Mouse (Mus musculus): ENCODE data around the gene Actc1. TPM values are rescaled to one million over a fixed set of nuclear protein-coding genes. Genes with fewer than 3 reads are reported as not detected.

Gene Actc1
- polyA plus RNA-seq, 1 experiment from 2014 or later: 0.97 TPM

DNA sequence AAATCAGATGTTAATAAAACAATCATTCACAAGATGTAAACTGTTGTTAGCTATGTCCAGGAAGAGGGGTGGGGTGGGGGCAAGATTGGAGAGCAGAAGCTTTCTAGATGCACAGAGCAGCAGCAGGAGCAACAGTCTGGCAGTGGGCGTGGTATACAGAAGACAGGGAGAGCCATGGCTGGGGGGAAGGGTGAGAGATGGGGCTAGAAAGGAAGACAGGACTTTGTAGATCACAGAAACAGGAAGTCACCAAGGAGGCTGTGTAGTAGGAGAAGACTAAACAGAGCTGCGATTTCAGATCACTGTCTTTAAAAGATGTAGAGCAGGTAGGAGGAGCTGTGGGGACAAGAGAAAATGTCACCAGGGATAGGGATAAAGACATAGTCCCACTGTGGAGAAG is 21.1 kb downstream of the Actc1 start:
- no peak overlapping the region for H3K27ac ChIP-seq (ENCODE audit: low read length)
- no peaks in the 10 kb centered on the region for H3K27me3 ChIP-seq (ENCODE audit: control insufficient read depth, insufficient read depth, low read depth, low read length)
- H3K9ac ChIP-seq (ENCODE audit: low read depth, low read length): no peak overlapping the region
- no peak overlapping the region for H3K4me3 ChIP-seq (ENCODE audit: low read depth, low read length)
- no peaks in the 10 kb centered on the region for H3K36me3 ChIP-seq (ENCODE audit: control insufficient read depth, insufficient read depth, low read length)
- H3K9me3 ChIP-seq (replicated peaks; ENCODE audit: control insufficient read depth, low read length, poor library complexity, severe bottlenecking): no peaks in the 10 kb centered on the region
- no peak overlapping the region for H3K4me2 ChIP-seq (ENCODE audit: low read length)
- WGBS: 69% methylated on average over 2 of the region's 2 CpGs
- no peak for ATAC-seq
- H3K4me1 ChIP-seq (ENCODE audit: control insufficient read depth, insufficient read depth, low read length): no peaks in the 10 kb centered on the region

GRCm38 (mm10) chr2:114023383-114023782 is 30.0 kb downstream of the Actc1 start:
- WGBS: 94% methylated on average over 6 of the region's 6 CpGs
- no peak for ATAC-seq
- H3K4me2 ChIP-seq (ENCODE audit: low read length): no peak overlapping the region

DNA sequence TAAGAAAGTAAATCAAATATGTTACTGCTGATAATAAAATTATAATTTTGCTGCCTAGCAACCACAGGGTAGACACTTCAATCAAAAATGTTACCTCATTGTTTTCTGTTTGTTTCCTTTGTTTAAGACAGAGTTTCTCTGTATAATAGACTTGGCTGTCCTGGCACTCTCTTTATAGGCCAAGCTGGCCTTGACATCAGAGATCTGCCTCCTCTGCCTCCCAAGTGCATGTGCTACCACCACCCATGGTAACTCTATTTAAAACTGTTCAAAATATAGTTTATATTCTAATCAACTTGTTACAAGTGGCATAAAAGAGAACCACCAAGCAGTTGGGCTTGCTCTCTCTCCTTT is 33.2 kb downstream of the Actc1 start:
- H3K36me3 ChIP-seq (ENCODE audit: control insufficient read depth, insufficient read depth, low read length): no peaks in the 10 kb centered on the region; the same call in none of the 2 replicates
- H3K4me2 ChIP-seq (ENCODE audit: low read length): no peak overlapping the region
- H3K27ac ChIP-seq (ENCODE audit: low read length): no peak overlapping the region
- no peak for ATAC-seq
- no peaks in the 10 kb centered on the region for H3K9me3 ChIP-seq (replicated peaks; ENCODE audit: control insufficient read depth, low read length, poor library complexity, severe bottlenecking)
- H3K4me1 ChIP-seq (ENCODE audit: control insufficient read depth, insufficient read depth, low read length): peaks cover 9% of the 10 kb centered on the region; the same call in 1 of the 2 replicates
- no peak overlapping the region for H3K4me3 ChIP-seq (ENCODE audit: low read depth, low read length)
- H3K27me3 ChIP-seq (ENCODE audit: control insufficient read depth, insufficient read depth, low read depth, low read length): no peaks in the 10 kb centered on the region
- no peak overlapping the region for H3K9ac ChIP-seq (ENCODE audit: low read depth, low read length)

More at GRCm38 (mm10) chr2:114023383-114023782, 30.0 kb downstream of the Actc1 start:
- H3K9ac ChIP-seq (ENCODE audit: low read depth, low read length): no peak overlapping the region
- H3K27ac ChIP-seq (ENCODE audit: low read length): no peak overlapping the region
- no peaks in the 10 kb centered on the region for H3K9me3 ChIP-seq (replicated peaks; ENCODE audit: control insufficient read depth, low read length, poor library complexity, severe bottlenecking)
- no peaks in the 10 kb centered on the region; the same call in none of the 2 replicates for H3K36me3 ChIP-seq (ENCODE audit: control insufficient read depth, insufficient read depth, low read length)
- H3K4me3 ChIP-seq (ENCODE audit: low read depth, low read length): no peak overlapping the region
- H3K27me3 ChIP-seq (ENCODE audit: control insufficient read depth, insufficient read depth, low read depth, low read length): no peaks in the 10 kb centered on the region
- H3K4me1 ChIP-seq (ENCODE audit: control insufficient read depth, insufficient read depth, low read length): peaks cover 4% of the 10 kb centered on the region; the same call in 1 of the 2 replicates

DNA sequence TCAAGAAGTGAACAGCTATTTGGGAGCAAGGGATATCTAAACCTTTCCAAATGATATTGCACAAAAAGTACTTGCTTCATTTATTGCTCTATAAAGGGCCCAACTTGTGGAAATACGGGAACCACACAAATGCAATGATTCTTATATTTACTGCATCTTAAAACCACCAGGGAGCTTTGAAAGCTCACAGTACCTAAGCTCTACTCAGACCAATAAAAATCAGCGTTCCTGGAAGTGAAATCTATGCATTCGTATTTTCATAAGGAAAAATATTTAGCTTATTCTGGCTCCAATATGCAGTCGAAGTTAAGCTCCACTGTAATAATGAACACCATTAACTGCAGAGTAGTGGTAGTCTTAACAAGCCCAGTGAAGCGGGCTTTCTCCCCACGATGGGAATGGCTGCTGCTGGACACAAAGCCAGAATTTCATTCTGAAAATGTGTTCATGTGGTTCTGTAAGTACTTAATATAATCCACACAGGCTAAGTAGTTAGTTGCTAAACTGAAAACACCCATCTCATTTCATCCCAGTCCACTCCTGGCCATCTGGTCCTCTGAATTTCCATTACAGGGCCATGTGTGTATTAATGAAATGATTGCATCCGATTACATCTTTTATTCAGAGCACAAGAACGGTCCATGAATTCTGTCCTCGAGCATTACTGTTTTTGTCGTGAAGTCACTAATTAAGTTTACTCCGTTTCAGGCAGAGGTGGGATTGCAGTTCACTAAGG is 33.7 kb downstream of the Actc1 start:
- H3K9ac ChIP-seq (ENCODE audit: low read depth, low read length): no peak overlapping the region
- H3K27me3 ChIP-seq (ENCODE audit: control insufficient read depth, insufficient read depth, low read depth, low read length): no peaks in the 10 kb centered on the region
- no peak overlapping the region for H3K4me2 ChIP-seq (ENCODE audit: low read length)
- H3K4me3 ChIP-seq (ENCODE audit: low read depth, low read length): no peak overlapping the region
- 55% methylated on average over 11 of the region's 11 CpGs for WGBS
- H3K36me3 ChIP-seq (ENCODE audit: control insufficient read depth, insufficient read depth, low read length): no peaks in the 10 kb centered on the region; the same call in none of the 2 replicates
- H3K4me1 ChIP-seq (ENCODE audit: control insufficient read depth, insufficient read depth, low read length): peaks cover 11% of the 10 kb centered on the region; the same call in 1 of the 2 replicates
- no peak overlapping the region for H3K27ac ChIP-seq (ENCODE audit: low read length)
- no peak for ATAC-seq
- H3K9me3 ChIP-seq (replicated peaks; ENCODE audit: control insufficient read depth, low read length, poor library complexity, severe bottlenecking): no peaks in the 10 kb centered on the region

GRCm38 (mm10) chr2:114018136-114018535 is 35.2 kb downstream of the Actc1 start:
- H3K9me3 ChIP-seq (replicated peaks; ENCODE audit: control insufficient read depth, low read length, poor library complexity, severe bottlenecking): no peaks in the 10 kb centered on the region
- no peak overlapping the region for H3K9ac ChIP-seq (ENCODE audit: low read depth, low read length)
- no peaks in the 10 kb centered on the region; the same call in none of the 2 replicates for H3K36me3 ChIP-seq (ENCODE audit: control insufficient read depth, insufficient read depth, low read length)
- no peak overlapping the region for H3K4me3 ChIP-seq (ENCODE audit: low read depth, low read length)
- H3K4me1 ChIP-seq (ENCODE audit: control insufficient read depth, insufficient read depth, low read length): peaks cover 14% of the 10 kb centered on the region; the same call in 1 of the 2 replicates
- peak overlapping the region; percentile 34 for H3K4me2 ChIP-seq (ENCODE audit: low read length)
- no peaks in the 10 kb centered on the region for H3K27me3 ChIP-seq (ENCODE audit: control insufficient read depth, insufficient read depth, low read depth, low read length)
- ATAC-seq: no peak
- 15% methylated on average over 10 of the region's 10 CpGs for WGBS
- peak overlapping the region; percentile 61; the same call in 1 of the 2 replicates for H3K27ac ChIP-seq (ENCODE audit: low read length)

DNA sequence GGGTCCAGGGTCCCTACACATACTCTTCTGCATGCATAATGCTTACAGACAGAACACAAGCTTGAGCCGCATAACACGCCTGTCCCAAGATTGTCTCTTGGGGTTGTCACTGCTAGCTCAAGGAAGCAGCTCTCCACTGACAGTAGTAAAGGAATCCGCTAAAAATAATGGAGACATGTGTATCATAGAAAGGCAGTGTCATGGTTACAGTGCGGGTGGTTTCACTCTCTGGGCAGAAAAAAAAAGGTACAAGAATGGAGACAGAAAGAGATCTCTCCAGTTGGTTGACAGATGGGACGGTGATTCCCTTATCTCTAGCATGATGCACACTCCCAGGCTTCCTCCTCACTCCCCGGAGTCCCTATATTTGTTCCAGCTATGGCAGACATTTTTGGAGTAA is 38.5 kb downstream of the Actc1 start:
- H3K9me3 ChIP-seq (replicated peaks; ENCODE audit: control insufficient read depth, low read length, poor library complexity, severe bottlenecking): peaks cover 2% of the 10 kb centered on the region; the same call in 1 of the 2 replicates
- H3K4me1 ChIP-seq (ENCODE audit: control insufficient read depth, insufficient read depth, low read length): peaks cover 20% of the 10 kb centered on the region; the same call in 1 of the 2 replicates
- H3K27me3 ChIP-seq (ENCODE audit: control insufficient read depth, insufficient read depth, low read depth, low read length): no peaks in the 10 kb centered on the region
- ATAC-seq: no peak
- peak overlapping the region; percentile 83 for H3K4me3 ChIP-seq (ENCODE audit: low read depth, low read length)
- no peak overlapping the region for H3K9ac ChIP-seq (ENCODE audit: low read depth, low read length)
- H3K4me2 ChIP-seq (ENCODE audit: low read length): peak overlapping the region; percentile 83
- 77% methylated on average over 6 of the region's 6 CpGs for WGBS
- H3K27ac ChIP-seq (ENCODE audit: low read length): no peak overlapping the region
- no peaks in the 10 kb centered on the region; the same call in 1 of the 2 replicates for H3K36me3 ChIP-seq (ENCODE audit: control insufficient read depth, insufficient read depth, low read length)

- H3K36me3 ChIP-seq (ENCODE audit: control insufficient read depth, insufficient read depth, low read length): no peaks in the 10 kb centered on the region
- peak; percentile 47 for ATAC-seq
- peaks cover 2% of the 10 kb centered on the region; the same call in 1 of the 2 replicates for H3K9me3 ChIP-seq (replicated peaks; ENCODE audit: control insufficient read depth, low read length, poor library complexity, severe bottlenecking)
- H3K4me2 ChIP-seq (ENCODE audit: low read length): peak overlapping the region; percentile 83
- 1% methylated on average over 13 of the region's 13 CpGs for WGBS
- peak overlapping the region; percentile 94 for H3K9ac ChIP-seq (ENCODE audit: low read depth, low read length)
- peaks cover 20% of the 10 kb centered on the region; the same call in 1 of the 2 replicates for H3K4me1 ChIP-seq (ENCODE audit: control insufficient read depth, insufficient read depth, low read length)
- peak overlapping the region; percentile 88 for H3K27ac ChIP-seq (ENCODE audit: low read length)
- H3K27me3 ChIP-seq (ENCODE audit: control insufficient read depth, insufficient read depth, low read depth, low read length): no peaks in the 10 kb centered on the region
- peak overlapping the region; percentile 83 for H3K4me3 ChIP-seq (ENCODE audit: low read depth, low read length)
These were observed 39.5 kb downstream of the Actc1 start for GRCm38 (mm10) chr2:114013846-114014245.

- H3K27me3 ChIP-seq (ENCODE audit: control insufficient read depth, insufficient read depth, low read depth, low read length): no peaks in the 10 kb centered on the region
- H3K4me3 ChIP-seq (ENCODE audit: low read depth, low read length): peak within 1 kb of the TSS; percentile 83
- H3K9ac ChIP-seq (ENCODE audit: low read depth, low read length): peak within 1 kb of the TSS; percentile 94
- peaks cover 2% of the 10 kb centered on the region; the same call in 1 of the 2 replicates for H3K9me3 ChIP-seq (replicated peaks; ENCODE audit: control insufficient read depth, low read length, poor library complexity, severe bottlenecking)
- H3K36me3 ChIP-seq (ENCODE audit: control insufficient read depth, insufficient read depth, low read length): no peaks in the 10 kb centered on the region
- peaks cover 15% of the 10 kb centered on the region; the same call in 1 of the 2 replicates for H3K4me1 ChIP-seq (ENCODE audit: control insufficient read depth, insufficient read depth, low read length)
- peak within 1 kb of the TSS; percentile 88 for H3K27ac ChIP-seq (ENCODE audit: low read length)
- H3K4me2 ChIP-seq (ENCODE audit: low read length): peak within 1 kb of the TSS; percentile 83
- peak; percentile 89 for ATAC-seq
- under 1% methylated on average over 51 of the region's 60 CpGs for WGBS
These were observed 40.0 kb downstream of the Actc1 start, which contains the start of gene Gjd2 for GRCm38 (mm10) chr2:114013295-114013771. Gene Gjd2 (minus strand): TSS chr2:114013619.

DNA sequence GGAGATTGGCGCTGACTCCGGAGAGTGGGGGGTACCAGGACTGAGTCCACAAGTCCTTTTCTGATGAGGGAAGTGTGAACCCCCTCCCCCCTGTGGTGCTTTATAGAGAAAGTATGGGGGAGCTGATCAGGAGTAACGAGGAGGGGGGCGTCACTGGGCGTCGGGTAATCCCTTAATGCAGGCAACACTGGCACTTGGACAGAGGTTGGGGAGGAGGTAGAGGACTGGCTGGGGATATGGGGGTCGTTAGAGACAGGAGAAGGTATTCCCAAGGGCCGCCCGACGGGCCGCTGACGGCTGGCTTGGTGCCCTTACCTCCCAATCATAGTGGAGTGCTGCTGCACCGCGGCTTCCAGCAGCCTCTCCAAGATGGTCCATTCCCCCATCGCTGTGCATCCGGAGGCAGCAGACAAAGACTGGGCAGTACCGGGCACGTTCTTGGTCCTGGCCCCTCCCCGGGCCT is 40.6 kb downstream of the Actc1 start:
- peaks cover 2% of the 10 kb centered on the region; the same call in 1 of the 2 replicates for H3K9me3 ChIP-seq (replicated peaks; ENCODE audit: control insufficient read depth, low read length, poor library complexity, severe bottlenecking)
- ATAC-seq: peak; percentile 86
- peak overlapping the region; percentile 94 for H3K9ac ChIP-seq (ENCODE audit: low read depth, low read length)
- H3K4me3 ChIP-seq (ENCODE audit: low read depth, low read length): peak overlapping the region; percentile 83
- peak overlapping the region; percentile 83 for H3K4me2 ChIP-seq (ENCODE audit: low read length)
- peak overlapping the region; percentile 88 for H3K27ac ChIP-seq (ENCODE audit: low read length)
- H3K27me3 ChIP-seq (ENCODE audit: control insufficient read depth, insufficient read depth, low read depth, low read length): no peaks in the 10 kb centered on the region
- under 1% methylated on average over 19 of the region's 19 CpGs for WGBS
- peaks cover 11% of the 10 kb centered on the region; the same call in 1 of the 2 replicates for H3K4me1 ChIP-seq (ENCODE audit: control insufficient read depth, insufficient read depth, low read length)
- no peaks in the 10 kb centered on the region for H3K36me3 ChIP-seq (ENCODE audit: control insufficient read depth, insufficient read depth, low read length)

Measured in midbrain, embryonic 16.5 days (tissue).